Mouse (Mus musculus): Measurements from ENCODE around the gene Etv3.
"Not testable (repeated sequence)": the region's sequence is repeated elsewhere in the genome, so short reads cannot be mapped to it uniquely, and the experiment has no call there.

Gene Etv3

GRCm38 (mm10) chr3:87525043-87525836, at the start of gene Etv3:
Gene Etv3 (plus strand): TSS chr3:87525407.
- DNase-seq (ENCODE audit: low spot score in 2 of 2) = peak; percentile 84 to 89

GRCm38 (mm10) chr3:87477948-87478347, 47.3 kb upstream of the Etv3 start:
- DNase-seq (ENCODE audit: low spot score in 2 of 2) = not testable (repeated sequence)

- DNase-seq (ENCODE audit: low spot score in 2 of 2) = not testable (repeated sequence)
Measured at GRCm38 (mm10) chr3:87478596-87478995, 46.6 kb upstream of the Etv3 start.

GRCm38 (mm10) chr3:87479230-87479629, 46.0 kb upstream of the Etv3 start:
- DNase-seq (ENCODE audit: low spot score in 2 of 2) = not testable (repeated sequence)

- DNase-seq (ENCODE audit: low spot score in 2 of 2) = no peak
Measured at GRCm38 (mm10) chr3:87487392-87487791, 37.8 kb upstream of the Etv3 start.

GRCm38 (mm10) chr3:87487911-87488310, 37.3 kb upstream of the Etv3 start:
- no peak for DNase-seq (ENCODE audit: low spot score in 2 of 2)

- no peak for DNase-seq (ENCODE audit: low spot score in 2 of 2)
Measured at GRCm38 (mm10) chr3:87498266-87498665, 26.9 kb upstream of the Etv3 start.

GRCm38 (mm10) chr3:87499072-87499471, 26.1 kb upstream of the Etv3 start:
- peak; percentile 66 to 78 for DNase-seq (ENCODE audit: low spot score in 2 of 2)

GRCm38 (mm10) chr3:87500088-87501055, 24.8 kb upstream of the Etv3 start:
- no peak for DNase-seq (ENCODE audit: low spot score in 2 of 2)

GRCm38 (mm10) chr3:87501151-87501550, 24.1 kb upstream of the Etv3 start:
- no peak for DNase-seq (ENCODE audit: low spot score in 2 of 2)

GRCm38 (mm10) chr3:87502771-87503170, 22.4 kb upstream of the Etv3 start:
- DNase-seq (ENCODE audit: low spot score in 2 of 2) = no peak

- no peak for DNase-seq (ENCODE audit: low spot score in 2 of 2)
Measured at GRCm38 (mm10) chr3:87504330-87504729, 20.9 kb upstream of the Etv3 start.

- no peak for DNase-seq (ENCODE audit: low spot score in 2 of 2)
Measured at GRCm38 (mm10) chr3:87504749-87505425, 20.3 kb upstream of the Etv3 start.

- DNase-seq (ENCODE audit: low spot score in 2 of 2) = no peak
Measured at GRCm38 (mm10) chr3:87506456-87507416, 18.5 kb upstream of the Etv3 start.

GRCm38 (mm10) chr3:87508205-87508901, 16.9 kb upstream of the Etv3 start:
- peak; percentile 66 to 85 for DNase-seq (ENCODE audit: low spot score in 2 of 2)

- no peak for DNase-seq (ENCODE audit: low spot score in 2 of 2)
Measured at GRCm38 (mm10) chr3:87509061-87509460, 16.1 kb upstream of the Etv3 start.

- DNase-seq (ENCODE audit: low spot score in 2 of 2) = no peak
Measured at GRCm38 (mm10) chr3:87510832-87511231, 14.4 kb upstream of the Etv3 start.

- no peak for DNase-seq (ENCODE audit: low spot score in 2 of 2)
Measured at GRCm38 (mm10) chr3:87511971-87512765, 13.0 kb upstream of the Etv3 start.

- DNase-seq (ENCODE audit: low spot score in 2 of 2) = no peak
Measured at GRCm38 (mm10) chr3:87515567-87516081, 9.6 kb upstream of the Etv3 start.

All from urinary bladder, postnatal 4 days (tissue).